Mouse (Mus musculus) limb, embryonic 14.5 days (tissue): ENCODE measurements at regions not wholly inside any gene's neighbourhood (a gene's known extent, or its start where the extent isn't known, plus 50 kb on each side); places are given as distances from the start of the nearest gene placed in this dataset.

Experiments
- ATAC-seq: fragments of 200-750 bp; cut with Nextera tagmentation; 2 replicates; pipeline ENCODE4 v1.8.0; 2017; ENCODE audit warnings: low read depth, moderate number of reproducible peaks, moderate TSS enrichment; ENCODE audit not compliant: low FRiP score
- DNase-seq: peaks from one replicate; pipeline ENCODE4 v3.0.0-alpha.2; 2015; ENCODE audit warnings: low spot score
- H3K27ac ChIP-seq: fragments of 300-500 bp; sonication (generic); replicated peaks from 2 replicates; pipeline ENCODE4 v1.5.1; 2014; ENCODE audit warnings: low read depth, mild to moderate bottlenecking, low read length, moderate library complexity, mixed read lengths
- H3K27me3 ChIP-seq: fragments of 300-500 bp; sonication (generic); 2 replicates; pipeline ENCODE4 v1.6.1; 2014; ENCODE audit warnings: low read length, mixed read lengths; ENCODE audit not compliant: control insufficient read depth, insufficient read depth
- H3K36me3 ChIP-seq: fragments of 300-500 bp; sonication (generic); 2 replicates; pipeline ENCODE4 v1.6.1; 2014; ENCODE audit warnings: mild to moderate bottlenecking, low read length, moderate library complexity, mixed read lengths; ENCODE audit not compliant: control insufficient read depth, insufficient read depth
- H3K4me1 ChIP-seq: fragments of 300-500 bp; sonication (generic); 2 replicates; pipeline ENCODE4 v1.6.1; 2014; ENCODE audit warnings: antibody characterized with exemption, low read length, mixed read lengths; ENCODE audit not compliant: control insufficient read depth, insufficient read depth
- H3K4me2 ChIP-seq: fragments of 300-500 bp; sonication (generic); replicated peaks from 2 replicates; pipeline ENCODE4 v1.6.1; 2014; ENCODE audit warnings: low read depth, mild to moderate bottlenecking, low read length, moderate library complexity; ENCODE audit not compliant: severe bottlenecking
- H3K4me3 ChIP-seq: fragments of 300-500 bp; sonication (generic); replicated peaks from 2 replicates; pipeline ENCODE4 v1.5.1; 2014; ENCODE audit warnings: low read length
- H3K9ac ChIP-seq: fragments of 300-500 bp; sonication (generic); 2 replicates; pipeline ENCODE4 v1.6.1; 2014; ENCODE audit warnings: mild to moderate bottlenecking, low read depth, low read length, moderate library complexity; ENCODE audit not compliant: severe bottlenecking
- H3K9me3 ChIP-seq: fragments of 300-500 bp; sonication (generic); 2 replicates; pipeline ENCODE4 v1.6.1; 2016; ENCODE audit warnings: low read length; ENCODE audit not compliant: control insufficient read depth
- POLR2A ChIP-seq: fragments of 200-500 bp; IDR thresholded peaks from 2 replicates; pipeline ENCODE4 v1.8.0; 2012; ENCODE audit warnings: inconsistent platforms, mild to moderate bottlenecking, moderate library complexity, borderline replicate concordance; ENCODE audit not compliant: insufficient read depth, insufficient read length; ENCODE audit errors: extremely low read depth
- WGBS: fragments of 180-500 bp; shearing (Covaris S2); extraction: QIAGEN DNeasy Blood & Tissue Kit; methylation state at CpG from one replicate; pipeline ENCODE4 v1.1.7; 2014; 5-methylcytosine and 5-hydroxymethylcytosine counted together

GRCm38 (mm10) chr12:13094111-13094851 lies 152.6 kb upstream of the Mycn start:
- H3K9me3 ChIP-seq = no peaks in the 10 kb centered on the region
- no peaks in the 10 kb centered on the region for H3K27me3 ChIP-seq
- DNase-seq (no peak), ATAC-seq (no peak)
- no peak overlapping the region for H3K4me2 ChIP-seq
- H3K36me3 ChIP-seq = no peaks in the 10 kb centered on the region
- TF ChIP-seq POLR2A = no peak
- no peaks in the 10 kb centered on the region for H3K4me1 ChIP-seq
- no peak overlapping the region for H3K4me3 ChIP-seq
- H3K9ac ChIP-seq = no peak overlapping the region
- 75% methylated on average over 9 of the region's 9 CpGs for WGBS
- H3K27ac ChIP-seq = no peak overlapping the region

DNA sequence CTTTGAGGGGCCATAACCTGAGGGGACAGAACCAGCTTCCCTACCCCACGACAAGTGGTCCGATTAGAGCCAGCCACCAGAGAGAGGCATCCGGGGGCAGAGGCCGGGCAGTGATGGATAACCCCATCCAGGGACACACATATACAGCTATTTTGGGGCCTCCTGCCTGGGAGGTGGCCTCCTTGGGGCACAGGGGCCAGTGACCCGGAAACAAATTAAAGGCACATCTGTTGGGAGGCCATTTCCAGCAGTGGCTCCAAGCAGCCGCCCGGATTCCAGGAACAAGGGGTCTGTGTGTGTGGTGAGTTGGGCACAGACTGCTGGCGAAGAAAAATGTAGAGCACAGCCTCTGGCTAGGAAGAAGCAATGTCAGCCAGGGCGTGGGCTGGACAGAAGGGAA lies 144.2 kb upstream of the Mycn start:
- Histone ChIP-seq H3K4me2 (no peak overlapping the region), H3K4me1 (peaks cover under 1% of the 10 kb centered on the region; the same call in 1 of the 2 replicates), H3K9me3 (no peaks in the 10 kb centered on the region), H3K36me3 (no peaks in the 10 kb centered on the region), H3K4me3 (no peak overlapping the region), H3K27me3 (no peaks in the 10 kb centered on the region), H3K9ac (no peak overlapping the region), H3K27ac (no peak overlapping the region)
- 38% methylated on average over 9 of the region's 9 CpGs for WGBS
- ATAC-seq (no peak), DNase-seq (no peak)
- no peak for TF ChIP-seq POLR2A

GRCm38 (mm10) chr12:13085484-13085883 lies 143.8 kb upstream of the Mycn start:
- H3K4me2 ChIP-seq = no peak overlapping the region
- H3K27me3 ChIP-seq = no peaks in the 10 kb centered on the region
- H3K36me3 ChIP-seq = no peaks in the 10 kb centered on the region
- no peaks in the 10 kb centered on the region for H3K9me3 ChIP-seq
- ATAC-seq = no peak
- no peak overlapping the region for H3K4me3 ChIP-seq
- no peak overlapping the region for H3K9ac ChIP-seq
- TF ChIP-seq POLR2A = no peak
- peaks cover 5% of the 10 kb centered on the region for H3K4me1 ChIP-seq
- no peak for DNase-seq
- WGBS = 88% methylated on average over 6 of the region's 6 CpGs
- H3K27ac ChIP-seq = no peak overlapping the region

DNA sequence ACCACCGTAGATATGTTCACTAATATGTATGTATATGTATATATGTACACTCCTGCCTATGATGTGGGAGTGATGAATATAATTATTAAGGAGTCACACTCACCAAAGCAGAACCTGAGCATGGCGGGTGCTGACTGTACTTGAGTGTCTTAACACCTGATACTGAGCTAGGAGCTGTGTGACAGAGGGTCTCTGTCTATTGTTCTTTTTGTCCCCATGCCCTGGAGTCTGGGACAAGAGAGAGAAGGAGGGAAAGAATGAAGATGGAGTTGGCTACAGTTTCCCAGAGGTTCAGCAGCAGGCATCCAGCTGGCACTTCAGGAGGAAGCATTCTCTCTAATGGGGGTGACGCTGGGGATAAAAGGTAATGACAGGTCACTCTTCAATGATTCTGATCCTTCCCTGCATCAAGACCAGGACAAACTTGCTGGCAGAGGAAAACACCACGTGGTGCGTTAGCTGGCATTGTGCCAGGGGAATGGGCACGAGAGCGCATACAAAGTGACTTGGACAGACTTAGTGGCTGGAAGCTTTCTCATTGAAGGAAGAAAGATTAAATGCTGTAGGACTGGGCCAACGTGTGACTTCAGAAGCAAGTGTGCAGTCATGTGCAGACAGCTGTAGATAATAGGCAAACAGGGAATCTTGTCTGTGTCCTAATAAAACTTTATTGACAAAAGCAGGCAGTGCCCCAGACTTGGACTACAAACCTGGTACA lies 141.8 kb upstream of the Mycn start:
- 59% methylated on average over 8 of the region's 8 CpGs for WGBS
- Histone ChIP-seq H3K9ac (no peak overlapping the region), H3K27me3 (no peaks in the 10 kb centered on the region), H3K4me3 (no peak overlapping the region), H3K4me1 (peaks cover 13% of the 10 kb centered on the region), H3K9me3 (no peaks in the 10 kb centered on the region), H3K27ac (no peak overlapping the region), H3K36me3 (no peaks in the 10 kb centered on the region), H3K4me2 (no peak overlapping the region)
- no peak for DNase-seq
- TF ChIP-seq POLR2A = no peak
- ATAC-seq = no peak

- no peaks in the 10 kb centered on the region for H3K9me3 ChIP-seq
- no peaks in the 10 kb centered on the region for H3K27me3 ChIP-seq
- 33% methylated on average over 5 of the region's 5 CpGs for WGBS
- no peak for TF ChIP-seq POLR2A
- H3K9ac ChIP-seq = no peak overlapping the region
- DNase-seq (no peak), ATAC-seq (no peak)
- H3K4me3 ChIP-seq = no peak overlapping the region
- H3K4me2 ChIP-seq = no peak overlapping the region
- no peak overlapping the region for H3K27ac ChIP-seq
- H3K4me1 ChIP-seq = peaks cover 32% of the 10 kb centered on the region
- H3K36me3 ChIP-seq = no peaks in the 10 kb centered on the region
Observed at GRCm38 (mm10) chr12:13080791-13081190, 139.1 kb upstream of the Mycn start.
